Mouse (Mus musculus): ENCODE measurements around the gene Abhd13. TPM values are rescaled to one million over a fixed set of nuclear protein-coding genes. Genes with fewer than 3 reads are reported as not detected.

Abhd13 gene
- polyA plus RNA-seq, 1 experiment: 20.7 TPM

DNA sequence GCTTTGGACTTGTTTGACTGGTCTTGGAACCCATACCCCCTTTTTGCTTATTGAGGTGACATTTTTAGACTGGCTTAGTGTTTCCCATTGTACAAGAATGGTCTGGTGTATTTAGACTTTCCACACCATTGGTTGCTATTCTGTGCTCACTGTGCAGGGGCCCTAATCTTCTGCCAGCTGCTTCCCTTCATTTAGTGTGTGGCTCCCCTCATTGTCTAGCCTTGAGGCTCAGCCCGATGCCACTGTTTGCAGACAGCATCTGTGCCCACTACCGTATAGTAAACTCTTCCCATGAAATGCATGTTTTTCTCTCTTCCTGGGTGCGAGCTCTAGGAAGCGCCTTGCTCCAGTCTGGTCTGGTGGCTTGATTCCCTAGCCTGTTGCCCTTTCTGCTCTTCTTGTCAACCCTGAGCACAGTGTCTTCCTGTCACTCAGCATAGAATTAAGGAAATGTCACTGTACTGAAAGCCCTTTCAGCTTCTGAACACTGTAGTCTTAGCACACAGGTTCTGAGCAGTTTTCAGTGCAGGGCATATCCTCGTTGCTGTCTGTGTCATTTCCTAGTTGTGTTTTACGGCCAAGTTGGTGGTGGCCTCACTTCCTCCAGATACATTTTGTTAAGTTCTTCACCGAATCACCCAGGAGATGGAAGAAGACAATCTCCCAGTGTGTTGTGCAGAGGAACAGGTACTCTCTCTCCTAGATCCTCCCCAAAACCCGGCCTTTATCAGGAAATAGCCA, 53.0 kb downstream of the Abhd13 start:
- Histone ChIP-seq H3K27ac (ENCODE audit: insufficient read depth, low read length) (no peak overlapping the region), H3K9ac (ENCODE audit: low read depth, poor library complexity, severe bottlenecking) (no peak overlapping the region), H3K4me1 (ENCODE audit: control insufficient read depth, insufficient read depth, low read length) (no peaks in the 10 kb centered on the region), H3K9me3 (replicated peaks; ENCODE audit: control insufficient read depth, insufficient read depth, low read length, poor library complexity, severe bottlenecking) (no peaks in the 10 kb centered on the region), H3K4me3 (ENCODE audit: low read depth, low read length) (no peak overlapping the region), H3K36me3 (ENCODE audit: control insufficient read depth, insufficient read depth, low read length, poor library complexity, severe bottlenecking) (no peaks in the 10 kb centered on the region), H3K27me3 (ENCODE audit: control insufficient read depth, insufficient read depth, low read length, poor library complexity, severe bottlenecking) (no peaks in the 10 kb centered on the region)
- TF ChIP-seq CTCF (IDR thresholded peaks at IDR 0.05; ENCODE audit: low read depth, low read length): no peak
- TF ChIP-seq EP300 (IDR thresholded peaks at IDR 0.05; ENCODE audit: insufficient read depth, low read depth, low read length): no peak

DNA sequence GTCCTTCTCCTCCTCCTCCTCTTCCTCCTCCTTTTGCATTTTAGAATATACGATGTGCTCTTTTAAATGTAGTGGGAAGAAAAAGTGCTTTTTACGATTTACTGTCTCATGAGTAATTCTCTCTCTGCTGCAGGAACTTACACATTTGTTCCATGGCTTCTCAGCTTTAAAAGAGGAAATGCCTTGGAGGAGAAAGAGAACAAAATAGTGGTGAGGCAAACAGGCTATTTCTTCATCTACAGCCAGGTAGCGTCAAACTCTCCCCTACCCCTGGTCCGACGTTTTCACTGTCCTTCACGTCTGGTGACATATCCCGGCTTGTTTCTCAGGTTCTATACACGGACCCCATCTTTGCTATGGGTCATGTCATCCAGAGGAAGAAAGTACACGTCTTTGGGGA, 53.7 kb downstream of the Abhd13 start:
- Histone ChIP-seq H3K27ac (ENCODE audit: insufficient read depth, low read length) (no peak overlapping the region), H3K4me1 (ENCODE audit: control insufficient read depth, insufficient read depth, low read length) (no peaks in the 10 kb centered on the region), H3K9ac (ENCODE audit: low read depth, poor library complexity, severe bottlenecking) (no peak overlapping the region), H3K9me3 (replicated peaks; ENCODE audit: control insufficient read depth, insufficient read depth, low read length, poor library complexity, severe bottlenecking) (no peaks in the 10 kb centered on the region), H3K36me3 (ENCODE audit: control insufficient read depth, insufficient read depth, low read length, poor library complexity, severe bottlenecking) (no peaks in the 10 kb centered on the region), H3K27me3 (ENCODE audit: control insufficient read depth, insufficient read depth, low read length, poor library complexity, severe bottlenecking) (no peaks in the 10 kb centered on the region), H3K4me3 (ENCODE audit: low read depth, low read length) (no peak overlapping the region)
- TF ChIP-seq POLR2A (IDR thresholded peaks at IDR 0.05; ENCODE audit: insufficient read depth, low read length) (no peak), EP300 (IDR thresholded peaks at IDR 0.05; ENCODE audit: insufficient read depth, low read depth, low read length) (no peak), CTCF (IDR thresholded peaks at IDR 0.05; ENCODE audit: low read depth, low read length) (no peak)

DNA sequence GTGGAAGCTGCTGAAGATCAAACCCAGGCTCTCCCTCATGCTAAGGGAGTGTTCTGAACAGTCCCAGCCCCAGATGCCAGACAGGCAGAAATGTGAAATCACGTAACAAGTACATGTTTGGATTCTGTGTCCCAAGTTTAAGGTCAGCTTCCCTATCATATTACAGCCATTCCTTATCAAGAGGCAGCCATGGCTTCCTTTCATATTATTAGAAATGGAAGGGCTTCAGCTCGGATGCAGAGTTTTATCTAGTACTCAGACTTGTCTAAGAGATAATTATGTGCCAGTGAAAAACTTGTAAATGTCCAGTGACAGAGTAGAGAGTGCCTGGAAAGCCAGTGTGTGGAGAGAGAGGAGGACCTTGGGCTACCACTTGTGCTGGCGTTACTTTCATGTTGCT, 63.4 kb downstream of the Abhd13 start:
- Histone ChIP-seq H3K4me1 (ENCODE audit: control insufficient read depth, insufficient read depth, low read length) (no peaks in the 10 kb centered on the region), H3K36me3 (ENCODE audit: control insufficient read depth, insufficient read depth, low read length, poor library complexity, severe bottlenecking) (no peaks in the 10 kb centered on the region), H3K9ac (ENCODE audit: low read depth, poor library complexity, severe bottlenecking) (no peak overlapping the region), H3K4me3 (ENCODE audit: low read depth, low read length) (no peak overlapping the region), H3K27me3 (ENCODE audit: control insufficient read depth, insufficient read depth, low read length, poor library complexity, severe bottlenecking) (no peaks in the 10 kb centered on the region), H3K27ac (ENCODE audit: insufficient read depth, low read length) (no peak overlapping the region), H3K9me3 (replicated peaks; ENCODE audit: control insufficient read depth, insufficient read depth, low read length, poor library complexity, severe bottlenecking) (no peaks in the 10 kb centered on the region)
- TF ChIP-seq POLR2A (IDR thresholded peaks at IDR 0.05; ENCODE audit: insufficient read depth, low read length) (no peak), EP300 (IDR thresholded peaks at IDR 0.05; ENCODE audit: insufficient read depth, low read depth, low read length) (no peak)

Other genes starting within 250 kb of the Abhd13 start
- gene Fam155a, start 206.5 kb upstream of the Abhd13 start, polyA plus RNA-seq (2011; ENCODE audit: insufficient read depth, insufficient read length, low read depth, missing spikeins): not detected in 2 replicates
- not detected in 2 replicates for gene Gm10217, start 113.5 kb upstream of the Abhd13 start, polyA plus RNA-seq (2011; ENCODE audit: insufficient read depth, insufficient read length, low read depth, missing spikeins)
- 9.4 and 9.6 TPM in 2 replicates for gene Lig4, start within 50 bp of the Abhd13 start, polyA plus RNA-seq (2011; ENCODE audit: insufficient read depth, insufficient read length, low read depth, missing spikeins)
- gene Tnfsf13b, start 28.8 kb downstream of the Abhd13 start, polyA plus RNA-seq (2011; ENCODE audit: insufficient read depth, insufficient read length, low read depth, missing spikeins): 0.37 TPM in 1 of 2 replicates, not detected in the other
- gene Myo16, start 176.2 kb downstream of the Abhd13 start, polyA plus RNA-seq (2011; ENCODE audit: insufficient read depth, insufficient read length, low read depth, missing spikeins): not detected in 2 replicates